Mouse (Mus musculus) left cerebral cortex, postnatal 25 days (tissue): ENCODE measurements around the gene Ccdc167. TPM values are rescaled to one million over a fixed set of nuclear protein-coding genes. Genes with fewer than 3 reads are reported as not detected.

Source experiments
- DNase-seq, 2 experiments: peaks; one replicate each; pipeline ENCODE4 v3.0.0; 2022; ENCODE audit warnings: low spot score in 2 of 2, mixed read lengths in 1 of 2
- intact Hi-C: fragments of 180-260 bp; cut with DNase I; formaldehyde crosslinking; loops from one replicate; pipeline ENCODE4 v1.15.1; 2025
- total RNA-seq, 2 experiments: library from RNA; stranded (reverse); gene quantifications; 2 replicates each; pipeline ENCODE4 v1.2.3; 2021

Gene Ccdc167
- 10 to 100 TPM; 16.2 to 16.9 TPM for total RNA-seq

GRCm38 (mm10) chr17:29716732-29717445 lies at the start of gene Ccdc167:
TSS of gene Ccdc167 (minus strand) at chr17:29717044.
- peak; percentile 95 to 98 for DNase-seq
- intact Hi-C loops = loop anchor here (5.0 kb wide), 1 partner anchor 130 kb away; no protein-coding TSS in a partner anchor

- no peak for DNase-seq
- intact Hi-C loops = no loop called here
Observed at GRCm38 (mm10) chr17:29765380-29765779, 48.5 kb upstream of the Ccdc167 start.

GRCm38 (mm10) chr17:29762551-29762950 lies 45.7 kb upstream of the Ccdc167 start:
- DNase-seq = no peak
- intact Hi-C loops = no loop called here

DNA sequence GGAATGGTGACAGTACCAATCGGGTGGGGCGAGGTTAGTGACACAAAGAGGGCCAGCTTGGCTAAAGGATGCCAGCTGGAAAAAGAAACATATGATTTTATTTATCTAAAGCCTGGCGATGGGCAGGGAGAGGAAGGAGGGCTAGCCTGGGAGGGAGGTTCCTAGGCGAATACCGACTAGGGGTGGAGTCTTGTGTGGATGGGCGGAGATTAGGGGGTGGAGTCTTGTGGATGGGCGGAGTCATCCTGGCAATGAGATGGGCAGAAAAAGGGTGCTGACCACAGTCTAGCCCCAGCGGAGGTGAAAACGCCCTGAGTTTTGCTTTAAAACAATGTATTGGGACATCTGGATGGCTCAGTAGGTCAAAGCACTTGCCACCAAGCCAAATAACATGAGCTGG lies 45.1 kb upstream of the Ccdc167 start:
- intact Hi-C loops = no loop called here
- no peak for DNase-seq

DNA sequence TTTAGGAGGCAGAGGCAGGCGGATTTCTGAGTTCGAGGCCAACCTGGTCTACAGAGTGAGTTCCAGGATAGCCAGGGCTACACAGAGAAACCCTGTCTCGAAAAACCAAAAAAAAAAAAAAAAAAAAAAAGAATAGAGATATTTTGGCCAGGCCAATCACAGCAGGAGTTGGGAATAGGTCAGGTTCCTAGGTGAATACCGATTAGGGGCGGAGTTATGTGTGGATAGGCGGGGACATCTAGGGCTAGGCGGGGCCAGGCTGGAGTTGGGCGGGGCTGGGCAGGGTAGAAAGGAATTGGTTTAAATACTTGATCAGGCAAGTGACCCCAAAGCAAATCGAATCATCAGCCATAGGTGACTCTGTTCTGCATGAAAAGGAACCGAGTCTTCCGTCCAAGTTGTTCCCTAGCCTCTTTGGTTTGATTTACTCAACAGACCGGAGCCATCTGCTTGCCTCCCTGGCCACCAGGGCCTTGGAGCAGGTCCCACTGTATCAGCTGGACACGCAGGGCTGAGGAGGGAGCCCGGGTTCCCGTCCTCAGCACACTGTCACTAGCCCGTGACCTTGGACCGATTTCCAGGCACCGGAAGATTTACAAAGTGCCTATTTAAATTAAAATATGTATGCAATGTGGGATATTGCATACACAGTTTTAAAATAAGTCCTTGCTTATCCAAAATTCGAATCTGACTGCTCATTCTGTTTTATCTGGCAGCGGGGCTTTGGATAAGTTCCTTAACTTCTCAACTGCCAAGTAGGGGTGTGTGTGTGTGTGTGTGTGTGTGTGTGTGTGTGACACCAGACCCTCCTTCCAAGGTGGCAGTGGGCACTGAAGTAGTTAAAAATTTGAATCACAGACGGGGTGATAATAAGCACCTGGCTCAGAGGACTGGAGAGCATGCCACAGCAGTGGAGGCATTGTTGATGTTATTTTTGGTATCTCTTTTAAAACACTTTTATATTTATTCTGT lies 43.8 kb upstream of the Ccdc167 start:
- intact Hi-C loops = no loop called here
- no peak for DNase-seq

GRCm38 (mm10) chr17:29759963-29760362 lies 43.1 kb upstream of the Ccdc167 start:
- intact Hi-C loops = no loop called here

GRCm38 (mm10) chr17:29756381-29756780 lies 39.5 kb upstream of the Ccdc167 start:
- intact Hi-C loops = no loop called here
- DNase-seq = no peak

More at GRCm38 (mm10) chr17:29759963-29760362, 43.1 kb upstream of the Ccdc167 start:
- DNase-seq = peak; percentile 36 to 52

DNA sequence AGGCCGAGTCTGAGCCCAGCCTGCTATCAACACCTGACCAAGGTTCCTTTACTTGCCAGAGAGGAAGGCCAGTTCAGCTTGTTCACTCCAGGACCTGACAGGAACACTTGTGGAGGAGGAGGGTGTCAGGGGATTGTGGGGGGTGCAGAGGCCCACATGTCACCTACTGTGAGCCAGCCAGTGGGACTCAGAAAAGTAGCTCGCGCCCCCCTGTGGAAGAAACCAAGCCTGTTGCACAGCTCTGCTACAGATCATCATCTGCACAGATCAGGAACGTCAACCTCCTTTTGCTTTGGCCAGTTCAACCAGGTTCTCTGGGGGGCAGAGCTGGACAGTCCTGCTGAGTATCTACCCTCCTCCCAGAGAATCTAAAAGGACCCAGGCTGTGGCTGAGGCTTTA lies 37.7 kb upstream of the Ccdc167 start:
- DNase-seq = no peak
- intact Hi-C loops = no loop called here

- DNase-seq = no peak
- intact Hi-C loops = no loop called here
Observed at GRCm38 (mm10) chr17:29747466-29747865, 30.6 kb upstream of the Ccdc167 start.

DNA sequence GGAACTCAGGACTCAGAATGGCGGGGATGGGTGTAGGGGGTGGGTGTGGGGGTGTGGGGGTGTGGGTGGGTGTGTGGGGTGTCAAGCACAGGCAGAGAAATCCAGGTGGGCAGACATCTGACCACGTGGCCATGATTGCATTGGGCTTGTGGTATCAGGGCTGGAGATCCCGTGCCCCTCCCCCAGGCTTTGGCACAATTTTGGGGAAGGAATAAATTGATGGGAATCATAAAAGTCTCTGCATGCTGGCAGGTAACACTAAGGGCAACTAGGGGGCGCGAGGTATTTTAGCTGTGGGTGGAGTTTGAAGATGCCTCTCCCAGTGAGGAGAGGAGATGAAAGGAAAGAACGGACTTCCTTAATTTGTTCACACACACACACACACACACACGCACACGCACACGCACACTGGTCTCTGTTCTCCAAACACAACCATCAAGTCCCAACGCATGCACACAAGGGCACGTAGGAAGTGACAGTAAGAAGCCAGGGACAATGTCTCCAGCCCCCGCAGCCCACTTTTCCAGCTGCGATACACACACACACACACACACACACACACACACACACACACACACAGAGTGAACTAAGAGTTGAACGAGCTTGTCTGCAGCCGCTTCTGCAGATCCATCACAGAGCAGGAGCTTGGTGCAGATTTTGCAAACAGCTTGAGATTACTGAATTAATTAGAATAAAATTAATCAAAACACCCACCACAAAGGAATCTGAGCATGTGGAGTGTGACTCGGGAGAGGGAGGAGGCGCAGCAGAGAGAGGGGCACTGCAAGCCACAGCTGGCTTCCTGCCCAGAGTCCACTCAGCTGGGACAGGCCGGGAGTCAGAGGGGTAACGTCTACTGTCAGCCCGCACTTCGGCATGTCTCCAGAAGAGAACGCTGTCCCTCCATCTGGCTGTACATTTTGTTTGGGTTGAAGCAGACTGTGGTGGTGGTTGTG lies 21.3 kb upstream of the Ccdc167 start:
- intact Hi-C loops = no loop called here
- peak; percentile 55 to 59 for DNase-seq

GRCm38 (mm10) chr17:29736448-29737014 lies 19.7 kb upstream of the Ccdc167 start:
- no peak for DNase-seq
- intact Hi-C loops = no loop called here

- DNase-seq = no peak
- intact Hi-C loops = no loop called here
Observed at GRCm38 (mm10) chr17:29732522-29732921, 15.7 kb upstream of the Ccdc167 start.

GRCm38 (mm10) chr17:29731953-29732325 lies 15.1 kb upstream of the Ccdc167 start:
- DNase-seq = no peak
- intact Hi-C loops = no loop called here

DNA sequence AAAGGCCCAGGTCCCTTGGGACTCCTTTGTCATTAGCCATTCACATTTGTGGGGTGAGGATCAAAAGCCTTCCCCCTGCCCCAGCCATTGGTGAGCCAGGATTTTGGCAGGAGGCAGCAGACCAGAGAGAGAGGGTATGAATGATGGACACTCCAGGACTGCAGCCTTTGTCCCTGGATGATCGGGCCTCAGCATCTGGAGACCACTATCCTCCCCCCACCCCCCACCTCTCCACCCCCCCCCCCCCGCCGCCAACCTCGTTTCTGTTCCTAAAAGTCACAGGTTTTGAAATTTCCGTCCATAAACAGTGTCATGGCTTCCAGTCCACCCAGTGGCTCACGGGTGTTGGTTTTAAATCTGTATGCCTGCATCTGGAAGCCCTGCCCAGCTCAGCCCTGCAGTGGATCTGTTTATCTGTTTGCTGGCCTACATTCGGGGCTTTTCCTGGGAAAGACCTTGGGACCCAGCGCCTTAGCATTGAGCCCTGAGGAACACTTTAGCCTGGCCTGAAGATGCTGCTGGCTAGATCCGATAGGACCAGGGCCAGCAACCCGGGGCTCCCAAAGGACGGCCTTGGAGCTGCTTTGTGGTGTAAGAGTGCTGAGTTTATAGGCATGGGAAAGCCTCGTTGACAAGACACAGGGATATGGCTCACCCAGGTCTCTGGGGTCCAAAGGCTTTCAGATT lies 14.6 kb upstream of the Ccdc167 start:
- no peak for DNase-seq
- intact Hi-C loops = no loop called here

DNA sequence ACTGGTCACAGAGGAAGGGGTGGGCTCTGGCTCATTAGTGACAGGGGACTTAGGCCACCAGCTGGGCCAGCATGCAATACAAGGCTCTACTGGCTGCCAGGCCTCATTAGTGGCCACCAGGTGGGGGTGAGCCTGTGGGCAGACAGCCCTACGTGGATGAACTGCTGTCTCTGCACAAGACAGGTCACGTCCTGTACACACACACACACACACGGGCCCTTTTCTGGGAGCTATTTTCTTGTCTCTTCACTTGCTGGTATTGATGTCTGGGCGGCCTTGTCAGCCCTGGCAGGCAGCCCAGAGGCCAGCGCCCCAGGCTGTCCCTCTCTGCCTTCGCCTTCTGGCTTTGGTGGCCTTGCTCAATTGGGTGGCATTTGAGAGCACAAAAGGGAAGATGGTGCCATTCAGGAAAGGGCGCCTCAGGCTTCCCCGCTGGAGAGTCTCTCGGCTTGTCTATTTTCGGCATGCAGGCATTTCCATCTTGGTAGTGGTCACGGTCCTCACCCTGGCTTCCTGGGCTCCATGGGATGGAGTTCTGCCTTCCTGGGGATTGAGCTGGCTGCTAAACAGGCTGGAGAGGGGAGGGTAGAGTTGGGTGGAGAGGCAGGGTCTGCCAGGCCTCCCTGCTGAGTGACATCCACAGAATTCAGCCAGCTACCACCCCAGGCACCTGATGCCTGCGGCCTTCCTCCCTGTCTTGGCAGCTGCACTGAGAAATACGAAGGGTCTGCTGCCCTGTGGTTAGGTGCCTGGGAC lies 13.8 kb upstream of the Ccdc167 start:
- DNase-seq = no peak
- intact Hi-C loops = no loop called here

DNA sequence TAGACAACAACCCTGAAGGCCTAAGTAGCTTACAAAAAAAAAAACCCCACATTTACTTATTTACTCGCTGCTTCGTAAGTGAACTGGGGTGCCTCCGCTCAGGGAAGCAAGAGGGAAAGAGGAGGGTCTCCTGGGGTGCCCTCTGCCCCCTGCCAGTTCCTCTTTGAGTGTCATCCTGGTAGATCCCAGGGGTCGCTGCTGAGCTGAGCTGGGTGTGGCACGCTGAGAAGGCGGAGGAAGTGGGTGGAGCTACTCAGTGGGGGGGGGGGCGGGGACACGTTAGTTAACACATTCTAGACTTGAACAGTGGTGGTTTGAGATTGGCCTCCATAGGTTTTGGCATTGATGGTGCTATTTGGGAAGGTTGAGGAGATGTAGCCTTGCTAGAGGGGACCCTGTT lies 11.2 kb upstream of the Ccdc167 start:
- DNase-seq = no peak
- intact Hi-C loops = no loop called here

GRCm38 (mm10) chr17:29725027-29725620 lies 8.3 kb upstream of the Ccdc167 start:
- intact Hi-C loops = no loop called here
- no peak for DNase-seq

- intact Hi-C loops = no loop called here
- peak in 1 of 2 experiments; percentile 29 for DNase-seq
Observed at GRCm38 (mm10) chr17:29724610-29725009, 7.8 kb upstream of the Ccdc167 start.
